Mouse (Mus musculus): ENCODE measurements at regions not wholly inside any gene's neighbourhood (a gene's known extent, or its start where the extent isn't known, plus 50 kb on each side); places are given as distances from the start of the nearest gene placed in this dataset.

- no peak for TF ChIP-seq CTCF (IDR thresholded peaks at IDR 0.05; ENCODE audit: control insufficient read depth, insufficient read depth, insufficient replicate concordance, low read depth, low read length)
- no peak for TF ChIP-seq POLR2A (IDR thresholded peaks at IDR 0.05; ENCODE audit: control insufficient read depth, low read depth, low read length)
Measured at GRCm38 (mm10) chr13:70311226-70312055, 326.0 kb downstream of the Ice1 start.
